Mouse (Mus musculus) kidney, adult 2 months (tissue): ENCODE measurements at regions not wholly inside any gene's neighbourhood (a gene's known extent, or its start where the extent isn't known, plus 50 kb on each side); places are given as distances from the start of the nearest gene placed in this dataset.

Experiments
- CTCF ChIP-seq: fragments of 200-500 bp; conservative IDR thresholded peaks from 2 replicates; pipeline ENCODE4 v1.5.1; 2011; ENCODE audit warnings: low read depth, mild to moderate bottlenecking, control low read depth, low read length, moderate library complexity, mixed read lengths; ENCODE audit not compliant: insufficient read depth, insufficient read length
- POLR2A ChIP-seq: fragments of 200-500 bp; IDR thresholded peaks from one replicate; pipeline ENCODE4 v1.6.1; 2011; ENCODE audit warnings: low read depth, low read length, control low read depth

GRCm38 (mm10) chr3:58172096-58172495, 242.4 kb upstream of the Tsc22d2 start:
- TF ChIP-seq CTCF (no peak), POLR2A (no peak)
